Mouse (Mus musculus): ENCODE measurements around the gene Irx6. TPM values are rescaled to one million over a fixed set of nuclear protein-coding genes. Genes with fewer than 3 reads are reported as not detected.

Irx6 gene
- polyA plus RNA-seq (2014; fragmentation: Nextera tagmentation; extraction: Ambion mirVana), result 0.69 and 0.71 TPM in 2 replicates

- Histone ChIP-seq H3K36me3 (ENCODE audit: control insufficient read depth, insufficient read depth, low read length) (no peaks in the 10 kb centered on the region), H3K27me3 (ENCODE audit: control insufficient read depth, insufficient read depth, low read length) (peaks cover 47% of the 10 kb centered on the region), H3K4me3 (ENCODE audit: low read depth, low read length) (peak within 1 kb of the TSS; percentile 46), H3K9ac (ENCODE audit: low read depth, low read length) (peak within 1 kb of the TSS; percentile 52; the same call in 1 of the 2 replicates), H3K9me3 (ENCODE audit: control insufficient read depth, low read length) (no peaks in the 10 kb centered on the region), H3K4me1 (replicated peaks; ENCODE audit: control insufficient read depth, insufficient read depth, low read length) (no peaks in the 10 kb centered on the region), H3K27ac (ENCODE audit: low read depth, low read length) (no peak within 1 kb of the TSS), H3K4me2 (replicated peaks; ENCODE audit: low read depth, low read length) (peak within 1 kb of the TSS; percentile 99)
- under 1% methylated on average over 60 of the region's 62 CpGs for WGBS
- DNase-seq (ENCODE audit: low spot score), result peak; percentile 65
- peak; percentile 36; the same call in 1 of the 2 replicates for ATAC-seq (ENCODE audit: low FRiP score)
Measured at GRCm38 (mm10) chr8:92674244-92675128, at the start of gene Irx6. Irx6 (plus strand) TSS chr8:92674288.

DNA sequence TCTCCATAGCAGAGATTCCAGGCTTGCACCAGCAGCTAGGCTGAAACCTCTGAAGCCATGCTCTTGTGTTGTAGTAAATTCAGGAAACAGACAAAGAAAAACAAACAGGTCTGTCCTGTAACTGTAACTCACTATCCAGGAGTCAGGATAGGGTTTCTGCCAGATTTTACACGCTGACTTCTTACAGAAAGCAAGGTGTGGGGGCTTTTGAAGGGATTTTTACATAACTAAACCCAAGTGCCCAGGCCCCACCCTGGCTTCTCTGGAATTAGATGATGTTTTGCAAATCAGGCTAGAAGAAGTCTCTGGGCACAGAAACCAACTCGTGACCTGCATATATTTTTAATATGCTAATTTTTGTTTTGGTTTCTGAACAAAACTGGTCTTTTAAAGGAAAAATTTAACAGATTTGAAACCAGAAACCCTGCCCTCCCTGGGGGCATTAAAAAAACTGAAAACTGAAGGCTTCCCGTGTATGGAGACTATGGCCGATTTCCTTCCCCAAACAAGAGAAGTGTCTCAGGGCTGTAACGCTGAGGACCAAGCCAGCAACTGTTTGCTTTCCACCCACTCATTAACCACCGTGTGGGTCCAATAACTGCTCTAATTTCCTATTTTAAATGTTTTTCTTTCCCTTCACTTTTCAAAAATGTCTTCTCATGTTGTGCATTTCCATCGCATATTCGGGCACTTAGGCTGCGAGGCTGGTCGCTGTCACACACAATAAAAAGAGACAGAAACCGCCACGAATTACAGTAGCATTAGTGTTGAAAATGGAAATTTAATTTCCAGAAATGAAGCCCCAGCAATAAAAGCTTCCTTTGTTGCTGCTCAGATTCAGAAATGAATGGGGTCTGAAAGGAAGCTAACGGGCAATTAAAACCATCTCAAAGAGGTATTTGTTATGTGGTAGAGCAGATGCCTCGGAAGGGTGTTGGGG is 45.1 kb upstream of the Irx6 start:
- H3K36me3 ChIP-seq (ENCODE audit: control insufficient read depth, insufficient read depth, low read length), result no peaks in the 10 kb centered on the region
- no peak overlapping the region for H3K27ac ChIP-seq (ENCODE audit: low read depth, low read length)
- WGBS, result 68% methylated on average over 14 of the region's 14 CpGs

DNA sequence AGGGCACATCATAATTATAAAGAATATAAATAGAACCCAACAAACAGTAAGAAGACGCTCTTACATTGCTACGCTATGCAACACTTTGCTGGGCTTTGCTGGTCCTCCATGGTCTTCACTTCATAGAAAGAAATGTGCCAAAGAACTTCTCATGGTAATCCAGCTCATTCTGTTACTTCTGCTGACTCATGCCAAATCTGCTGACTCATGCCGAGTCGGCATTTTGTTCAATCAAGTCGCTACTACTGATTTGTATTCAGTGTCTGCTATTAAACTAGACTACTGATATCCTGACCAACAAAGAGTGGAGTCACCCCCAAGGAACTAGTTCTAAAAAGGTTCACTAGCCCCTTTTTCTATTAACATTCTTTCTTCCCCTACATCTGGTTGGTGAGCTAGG is 40.9 kb upstream of the Irx6 start:
- H3K9me3 ChIP-seq (ENCODE audit: control insufficient read depth, low read length), result no peaks in the 10 kb centered on the region
- H3K4me1 ChIP-seq (replicated peaks; ENCODE audit: control insufficient read depth, insufficient read depth, low read length), result no peaks in the 10 kb centered on the region
- no peak overlapping the region for H3K4me2 ChIP-seq (replicated peaks; ENCODE audit: low read depth, low read length)
- H3K9ac ChIP-seq (ENCODE audit: low read depth, low read length), result no peak overlapping the region
- H3K27me3 ChIP-seq (ENCODE audit: control insufficient read depth, insufficient read depth, low read length), result no peaks in the 10 kb centered on the region
- H3K4me3 ChIP-seq (ENCODE audit: low read depth, low read length), result no peak overlapping the region
- no peak for DNase-seq (ENCODE audit: low spot score)
- ATAC-seq (ENCODE audit: low FRiP score), result no peak
- WGBS, result 93% methylated on average over 5 of the region's 5 CpGs
- H3K27ac ChIP-seq (ENCODE audit: low read depth, low read length), result no peak overlapping the region
- H3K36me3 ChIP-seq (ENCODE audit: control insufficient read depth, insufficient read depth, low read length), result no peaks in the 10 kb centered on the region

More for the DNA sequence above, 45.1 kb upstream of the Irx6 start:
- DNase-seq (ENCODE audit: low spot score) (no peak), ATAC-seq (ENCODE audit: low FRiP score) (no peak)
- Histone ChIP-seq H3K9me3 (ENCODE audit: control insufficient read depth, low read length) (no peaks in the 10 kb centered on the region), H3K4me2 (replicated peaks; ENCODE audit: low read depth, low read length) (no peak overlapping the region), H3K4me1 (replicated peaks; ENCODE audit: control insufficient read depth, insufficient read depth, low read length) (no peaks in the 10 kb centered on the region), H3K9ac (ENCODE audit: low read depth, low read length) (no peak overlapping the region), H3K27me3 (ENCODE audit: control insufficient read depth, insufficient read depth, low read length) (no peaks in the 10 kb centered on the region), H3K4me3 (ENCODE audit: low read depth, low read length) (no peak overlapping the region)

DNA sequence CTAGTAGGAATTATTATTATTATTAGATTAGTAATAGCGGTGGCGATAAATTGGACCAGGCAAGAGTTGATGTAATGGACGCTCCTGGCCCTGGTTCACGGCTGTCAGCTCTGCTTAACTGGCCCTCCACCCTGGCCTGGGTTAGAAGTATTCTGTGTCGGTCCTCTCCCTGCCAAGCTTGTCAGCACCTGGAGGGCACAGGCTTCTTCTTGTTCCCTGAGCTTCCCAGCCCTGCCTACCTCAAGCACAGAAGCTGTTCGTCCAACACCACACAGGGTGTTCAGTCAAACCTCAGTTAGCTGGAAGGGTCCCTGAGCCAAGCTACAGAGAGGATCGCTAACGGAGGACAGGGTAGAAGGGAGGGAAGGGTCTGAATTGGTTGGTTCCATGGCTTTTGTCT is 33.3 kb upstream of the Irx6 start:
- H3K4me2 ChIP-seq (replicated peaks; ENCODE audit: low read depth, low read length), result no peak overlapping the region
- no peak overlapping the region for H3K9ac ChIP-seq (ENCODE audit: low read depth, low read length)
- 84% methylated on average over 8 of the region's 8 CpGs for WGBS
- H3K4me1 ChIP-seq (replicated peaks; ENCODE audit: control insufficient read depth, insufficient read depth, low read length), result no peaks in the 10 kb centered on the region
- H3K36me3 ChIP-seq (ENCODE audit: control insufficient read depth, insufficient read depth, low read length), result no peaks in the 10 kb centered on the region
- H3K27me3 ChIP-seq (ENCODE audit: control insufficient read depth, insufficient read depth, low read length), result no peaks in the 10 kb centered on the region
- no peak for DNase-seq (ENCODE audit: low spot score)
- H3K27ac ChIP-seq (ENCODE audit: low read depth, low read length), result no peak overlapping the region
- no peak for ATAC-seq (ENCODE audit: low FRiP score)
- H3K4me3 ChIP-seq (ENCODE audit: low read depth, low read length), result no peak overlapping the region
- no peaks in the 10 kb centered on the region for H3K9me3 ChIP-seq (ENCODE audit: control insufficient read depth, low read length)

- WGBS, result 58% methylated on average over 2 of the region's 2 CpGs
Measured at GRCm38 (mm10) chr8:92646637-92647036, 27.5 kb upstream of the Irx6 start.

DNA sequence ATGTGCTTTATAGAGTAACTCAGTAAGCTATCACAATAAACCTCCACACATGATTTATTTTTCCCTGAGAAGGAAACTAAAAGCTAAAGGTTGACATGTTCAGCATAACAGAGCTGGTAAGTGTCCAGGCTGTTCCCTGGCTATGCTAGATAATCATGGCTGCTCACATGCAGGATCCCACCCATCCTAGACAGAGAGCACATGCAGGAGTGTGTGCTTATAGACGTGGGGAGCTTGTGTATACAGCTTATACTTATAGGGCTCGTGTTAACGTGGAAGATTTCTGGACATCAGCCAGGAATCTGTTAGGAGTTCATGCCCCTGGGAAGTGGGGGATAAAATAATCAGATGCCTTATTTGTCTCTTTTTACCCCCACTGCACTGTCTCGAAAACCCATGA is 9.9 kb upstream of the Irx6 start:
- Histone ChIP-seq H3K27ac (ENCODE audit: low read depth, low read length) (no peak overlapping the region), H3K4me3 (ENCODE audit: low read depth, low read length) (no peak overlapping the region), H3K27me3 (ENCODE audit: control insufficient read depth, insufficient read depth, low read length) (no peaks in the 10 kb centered on the region), H3K4me2 (replicated peaks; ENCODE audit: low read depth, low read length) (no peak overlapping the region), H3K36me3 (ENCODE audit: control insufficient read depth, insufficient read depth, low read length) (no peaks in the 10 kb centered on the region), H3K9me3 (ENCODE audit: control insufficient read depth, low read length) (no peaks in the 10 kb centered on the region), H3K4me1 (replicated peaks; ENCODE audit: control insufficient read depth, insufficient read depth, low read length) (no peaks in the 10 kb centered on the region), H3K9ac (ENCODE audit: low read depth, low read length) (no peak overlapping the region)
- ATAC-seq (ENCODE audit: low FRiP score) (no peak), DNase-seq (ENCODE audit: low spot score) (no peak)
- WGBS, result 78% methylated on average over 4 of the region's 4 CpGs

More at GRCm38 (mm10) chr8:92646637-92647036, 27.5 kb upstream of the Irx6 start:
- DNase-seq (ENCODE audit: low spot score) (peak; percentile 57), ATAC-seq (ENCODE audit: low FRiP score) (no peak)
- H3K27ac ChIP-seq (ENCODE audit: low read depth, low read length), result no peak overlapping the region
- no peak overlapping the region for H3K9ac ChIP-seq (ENCODE audit: low read depth, low read length)
- no peaks in the 10 kb centered on the region for H3K9me3 ChIP-seq (ENCODE audit: control insufficient read depth, low read length)
- no peaks in the 10 kb centered on the region for H3K36me3 ChIP-seq (ENCODE audit: control insufficient read depth, insufficient read depth, low read length)
- H3K4me2 ChIP-seq (replicated peaks; ENCODE audit: low read depth, low read length), result no peak overlapping the region
- H3K4me1 ChIP-seq (replicated peaks; ENCODE audit: control insufficient read depth, insufficient read depth, low read length), result no peaks in the 10 kb centered on the region
- no peak overlapping the region for H3K4me3 ChIP-seq (ENCODE audit: low read depth, low read length)
- no peaks in the 10 kb centered on the region for H3K27me3 ChIP-seq (ENCODE audit: control insufficient read depth, insufficient read depth, low read length)

DNA sequence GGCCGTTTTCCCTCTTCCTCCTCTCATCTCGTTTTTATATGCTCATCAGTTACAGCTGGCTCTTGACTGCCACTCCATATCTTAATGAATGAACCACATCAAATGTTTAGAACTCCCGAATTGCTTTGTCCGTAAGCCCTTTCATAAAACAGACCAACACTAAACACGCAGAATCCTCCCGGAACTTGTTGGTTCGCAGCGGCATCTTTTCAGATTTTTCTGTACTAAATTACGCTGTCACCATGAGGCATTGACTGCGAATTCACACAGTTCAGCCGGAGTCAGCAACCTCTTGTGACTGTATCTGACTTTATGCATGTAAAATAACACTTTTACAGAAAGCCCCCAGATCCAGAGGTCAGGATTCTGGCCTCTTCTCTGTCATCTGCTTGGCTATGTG is 3.9 kb upstream of the Irx6 start:
- Histone ChIP-seq H3K9me3 (ENCODE audit: control insufficient read depth, low read length) (no peaks in the 10 kb centered on the region), H3K9ac (ENCODE audit: low read depth, low read length) (no peak overlapping the region), H3K36me3 (ENCODE audit: control insufficient read depth, insufficient read depth, low read length) (no peaks in the 10 kb centered on the region), H3K27ac (ENCODE audit: low read depth, low read length) (no peak overlapping the region), H3K4me1 (replicated peaks; ENCODE audit: control insufficient read depth, insufficient read depth, low read length) (no peaks in the 10 kb centered on the region), H3K27me3 (ENCODE audit: control insufficient read depth, insufficient read depth, low read length) (peaks cover 16% of the 10 kb centered on the region), H3K4me2 (replicated peaks; ENCODE audit: low read depth, low read length) (no peak overlapping the region; the same call in 1 of the 2 replicates), H3K4me3 (ENCODE audit: low read depth, low read length) (no peak overlapping the region)
- WGBS, result 50% methylated on average over 11 of the region's 11 CpGs
- no peak for DNase-seq (ENCODE audit: low spot score)
- ATAC-seq (ENCODE audit: low FRiP score), result no peak

DNA sequence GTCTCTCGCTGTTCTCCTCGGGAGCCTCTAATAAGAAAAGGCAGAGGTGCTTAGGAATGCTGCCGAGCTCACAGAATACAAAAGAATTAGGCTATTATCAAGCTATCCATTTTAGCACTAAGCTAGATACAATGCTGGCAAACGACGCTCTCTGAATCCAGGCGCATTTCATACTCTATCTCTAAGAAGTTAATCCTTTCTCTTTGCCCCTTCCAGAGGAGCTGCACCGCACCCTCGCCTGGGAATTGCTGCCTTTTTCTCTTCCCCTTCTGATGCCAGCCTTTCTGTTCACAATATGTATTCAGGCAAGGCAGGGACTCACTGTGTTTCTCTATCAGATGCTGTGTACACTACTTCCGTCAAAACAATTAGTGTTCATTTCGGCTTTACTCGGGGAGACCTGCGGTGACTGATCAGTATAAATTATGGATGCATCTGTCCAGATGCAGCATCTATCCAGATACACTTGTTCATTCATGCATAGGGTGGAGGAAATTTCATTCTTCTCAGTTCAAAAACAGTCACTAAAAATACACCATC is 3.4 kb upstream of the Irx6 start:
- ATAC-seq (ENCODE audit: low FRiP score) (no peak), DNase-seq (ENCODE audit: low spot score) (no peak)
- no peak overlapping the region for H3K27ac ChIP-seq (ENCODE audit: low read depth, low read length)
- no peak overlapping the region for H3K9ac ChIP-seq (ENCODE audit: low read depth, low read length)
- peaks cover 21% of the 10 kb centered on the region for H3K27me3 ChIP-seq (ENCODE audit: control insufficient read depth, insufficient read depth, low read length)
- H3K9me3 ChIP-seq (ENCODE audit: control insufficient read depth, low read length), result no peaks in the 10 kb centered on the region
- H3K4me1 ChIP-seq (replicated peaks; ENCODE audit: control insufficient read depth, insufficient read depth, low read length), result no peaks in the 10 kb centered on the region
- no peaks in the 10 kb centered on the region for H3K36me3 ChIP-seq (ENCODE audit: control insufficient read depth, insufficient read depth, low read length)
- 38% methylated on average over 12 of the region's 12 CpGs for WGBS
- no peak overlapping the region for H3K4me3 ChIP-seq (ENCODE audit: low read depth, low read length)
- no peak overlapping the region; the same call in 1 of the 2 replicates for H3K4me2 ChIP-seq (replicated peaks; ENCODE audit: low read depth, low read length)

All from hindbrain, embryonic 11.5 days (tissue).